Mouse (Mus musculus): ENCODE measurements around the gene Pde2a.
"Not testable (repeated sequence)": the region's sequence is repeated elsewhere in the genome, so short reads cannot be mapped to it uniquely, and the experiment has no call there.

Pde2a gene

GRCm38 (mm10) chr7:101535102-101535501 is 113.6 kb downstream of the Pde2a start:
- in situ Hi-C loops (cut with MboI; ENCODE audit: low pct_unique_long_range_greater_than_20kb in 1 of 2, low sequenced_read_pairs in 2 of 2, unreplicated experiment in 1 of 2): no loop called here

DNA sequence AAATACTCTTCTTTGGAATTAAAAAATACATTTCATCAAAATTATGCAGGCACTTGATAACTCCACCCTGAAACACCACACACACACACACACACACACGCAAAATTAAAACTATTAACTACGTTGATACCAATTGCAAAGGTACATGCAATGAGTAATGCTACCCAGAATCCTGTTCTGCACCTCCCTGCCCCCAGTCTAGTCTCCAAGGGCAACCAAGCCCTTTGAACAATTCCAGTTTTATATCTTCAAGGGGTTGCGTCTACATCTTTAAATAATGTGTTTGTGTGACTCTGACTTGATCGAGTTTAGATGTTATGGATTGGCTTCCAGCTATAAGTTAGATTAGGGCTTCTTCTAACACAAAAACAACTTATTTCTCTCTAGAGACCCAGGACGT is 114.0 kb downstream of the Pde2a start:
- in situ Hi-C loops (cut with MboI; ENCODE audit: low pct_unique_long_range_greater_than_20kb in 1 of 2, low sequenced_read_pairs in 2 of 2, unreplicated experiment in 1 of 2): no loop called here

- in situ Hi-C loops (cut with MboI; ENCODE audit: low pct_unique_long_range_greater_than_20kb in 1 of 2, low sequenced_read_pairs in 2 of 2, unreplicated experiment in 1 of 2): no loop called here
Observed at GRCm38 (mm10) chr7:101537541-101537940, 116.0 kb downstream of the Pde2a start.

DNA sequence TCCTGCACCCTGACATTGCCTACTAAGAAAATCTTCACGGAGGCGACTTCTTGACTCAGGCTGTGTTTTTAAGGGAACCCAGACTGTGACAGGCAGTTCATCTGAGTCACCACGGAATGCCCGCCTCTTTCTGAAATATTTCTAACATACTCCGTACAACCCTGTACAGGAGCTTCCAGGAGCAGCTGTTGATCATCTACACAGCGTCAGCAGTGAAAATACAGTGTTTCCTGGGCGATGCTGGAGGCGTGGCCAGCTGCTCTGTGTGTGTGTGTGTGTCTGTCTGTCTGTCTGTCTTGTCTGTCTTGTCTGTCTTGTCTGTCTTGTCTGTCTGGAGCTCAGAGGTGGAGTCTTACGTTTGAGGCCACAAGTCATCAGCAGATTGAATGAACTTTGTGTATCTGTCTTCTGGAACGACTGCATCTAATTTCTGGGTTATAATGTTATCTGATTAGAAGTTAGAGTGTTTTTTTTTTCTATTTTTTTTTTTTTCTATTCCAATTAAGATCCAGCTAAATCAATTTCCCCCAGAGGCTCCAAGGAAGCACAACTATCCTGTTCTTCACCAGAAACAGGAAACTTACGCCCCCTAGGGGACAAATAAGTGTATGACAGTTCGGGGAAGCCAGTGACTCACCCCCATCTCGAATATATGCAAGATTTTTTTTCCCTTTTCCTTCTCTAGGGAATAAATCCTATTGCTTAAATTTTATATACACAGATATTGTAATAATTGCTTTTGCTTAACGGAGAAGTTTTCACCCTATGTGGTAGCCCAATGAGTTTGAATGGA is 116.8 kb downstream of the Pde2a start:
- in situ Hi-C loops (cut with MboI; ENCODE audit: low pct_unique_long_range_greater_than_20kb in 1 of 2, low sequenced_read_pairs in 2 of 2, unreplicated experiment in 1 of 2): no loop called here

GRCm38 (mm10) chr7:101539774-101540173 is 118.3 kb downstream of the Pde2a start:
- in situ Hi-C loops (cut with MboI; ENCODE audit: low pct_unique_long_range_greater_than_20kb in 1 of 2, low sequenced_read_pairs in 2 of 2, unreplicated experiment in 1 of 2): no loop called here

DNA sequence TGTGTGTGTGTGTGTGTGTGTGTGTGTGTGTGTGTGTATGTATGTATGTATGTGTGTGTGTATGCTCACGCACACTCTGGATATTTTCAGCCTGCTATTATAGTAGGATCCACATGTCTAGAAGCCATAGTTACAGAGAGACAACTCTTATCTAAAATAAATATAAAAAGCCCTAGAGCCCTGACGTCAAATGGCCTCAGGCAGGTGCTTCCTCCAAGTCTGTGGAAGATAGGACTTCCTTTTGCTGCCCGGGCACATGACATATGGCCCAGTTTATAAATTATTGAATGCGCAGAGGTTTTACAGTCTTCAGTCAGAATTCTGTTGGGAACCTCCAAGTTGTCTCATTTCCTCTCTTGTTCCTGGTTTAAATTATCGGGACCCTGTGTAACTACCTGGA is 119.2 kb downstream of the Pde2a start:
- in situ Hi-C loops (cut with MboI; ENCODE audit: low pct_unique_long_range_greater_than_20kb in 1 of 2, low sequenced_read_pairs in 2 of 2, unreplicated experiment in 1 of 2): no loop called here

DNA sequence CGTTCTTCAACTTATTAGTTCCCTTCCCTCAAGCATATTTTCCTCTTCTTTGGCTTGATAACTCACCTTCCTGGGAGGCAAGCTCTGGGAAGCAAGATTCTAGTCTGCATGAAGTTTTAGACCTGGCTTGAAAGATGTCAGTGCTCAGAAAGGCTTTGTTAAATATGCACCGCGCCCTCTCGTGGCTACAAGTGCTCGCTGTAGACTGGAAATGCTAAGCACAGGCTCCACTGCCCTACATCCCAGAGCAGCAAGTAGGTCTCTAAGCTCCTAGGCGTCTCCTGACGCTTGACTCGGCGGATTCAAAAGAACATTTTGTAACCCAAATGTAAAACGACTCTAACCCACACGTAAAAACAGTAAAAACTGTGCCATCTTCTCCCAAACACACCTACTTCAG is 119.6 kb downstream of the Pde2a start:
- in situ Hi-C loops (cut with MboI; ENCODE audit: low pct_unique_long_range_greater_than_20kb in 1 of 2, low sequenced_read_pairs in 2 of 2, unreplicated experiment in 1 of 2): no loop called here

DNA sequence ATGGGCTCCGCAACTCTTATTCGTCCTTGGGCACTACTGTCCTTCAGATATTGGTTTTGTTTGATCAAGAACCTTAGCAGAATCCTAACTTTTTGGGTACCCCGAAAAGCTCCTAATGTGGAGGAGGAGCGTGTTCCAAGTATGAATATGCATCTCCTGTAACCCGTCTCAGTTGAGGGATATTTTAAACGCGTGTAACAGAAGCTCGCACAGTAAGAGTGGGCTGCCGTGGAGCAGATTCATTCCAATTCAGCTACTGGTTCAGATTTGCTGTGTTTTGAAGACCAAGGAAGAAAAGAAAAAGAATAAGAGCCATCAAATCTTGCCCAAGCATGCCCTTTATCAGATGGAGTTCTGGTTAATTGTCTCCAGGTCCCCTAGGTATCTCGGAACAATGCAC is 120.2 kb downstream of the Pde2a start:
- in situ Hi-C loops (cut with MboI; ENCODE audit: low pct_unique_long_range_greater_than_20kb in 1 of 2, low sequenced_read_pairs in 2 of 2, unreplicated experiment in 1 of 2): no loop called here

DNA sequence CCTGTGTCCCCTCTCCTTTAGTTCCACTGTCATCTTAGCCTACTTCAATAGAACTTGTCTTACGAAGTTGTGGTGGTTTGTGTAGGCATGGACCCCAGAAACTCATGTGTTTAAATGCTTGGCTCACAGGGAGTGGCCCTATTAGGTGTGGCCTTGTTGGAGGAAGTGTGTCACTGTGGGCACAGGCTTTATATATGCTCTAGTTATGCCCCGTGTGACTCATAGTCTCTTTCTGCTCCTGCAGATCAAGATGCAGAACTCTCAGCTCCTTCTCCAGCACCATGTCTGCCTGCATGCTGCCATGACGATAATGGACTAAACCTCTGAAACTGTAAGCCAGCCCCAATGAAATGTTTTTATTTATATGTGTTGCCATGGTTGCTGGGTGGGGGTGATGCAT is 126.2 kb downstream of the Pde2a start:
- in situ Hi-C loops (cut with MboI; ENCODE audit: low pct_unique_long_range_greater_than_20kb in 1 of 2, low sequenced_read_pairs in 2 of 2, unreplicated experiment in 1 of 2): no loop called here

DNA sequence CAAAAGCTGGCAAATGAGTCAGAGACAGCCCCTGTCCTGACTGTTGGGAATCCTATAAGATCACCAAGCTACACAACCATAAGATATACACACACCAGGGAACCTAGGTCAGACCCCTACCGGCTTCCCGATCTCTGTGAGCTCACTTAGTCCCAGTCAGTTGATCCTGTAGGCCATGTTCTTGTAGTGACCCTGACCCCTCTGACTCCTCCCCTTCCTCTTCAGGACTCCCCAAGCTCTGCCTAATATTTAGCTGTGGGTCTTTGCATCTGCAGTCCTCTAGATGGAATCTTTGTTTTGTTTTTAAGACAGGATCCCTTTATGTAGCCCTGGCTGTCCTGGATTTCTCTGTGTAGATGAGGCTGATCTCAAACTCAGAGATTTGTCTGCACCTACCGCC is 127.8 kb downstream of the Pde2a start:
- in situ Hi-C loops (cut with MboI; ENCODE audit: low pct_unique_long_range_greater_than_20kb in 1 of 2, low sequenced_read_pairs in 2 of 2, unreplicated experiment in 1 of 2): no loop called here

GRCm38 (mm10) chr7:101550686-101551485 is 129.4 kb downstream of the Pde2a start:
- in situ Hi-C loops (cut with MboI; ENCODE audit: low pct_unique_long_range_greater_than_20kb in 1 of 2, low sequenced_read_pairs in 2 of 2, unreplicated experiment in 1 of 2): no loop called here

DNA sequence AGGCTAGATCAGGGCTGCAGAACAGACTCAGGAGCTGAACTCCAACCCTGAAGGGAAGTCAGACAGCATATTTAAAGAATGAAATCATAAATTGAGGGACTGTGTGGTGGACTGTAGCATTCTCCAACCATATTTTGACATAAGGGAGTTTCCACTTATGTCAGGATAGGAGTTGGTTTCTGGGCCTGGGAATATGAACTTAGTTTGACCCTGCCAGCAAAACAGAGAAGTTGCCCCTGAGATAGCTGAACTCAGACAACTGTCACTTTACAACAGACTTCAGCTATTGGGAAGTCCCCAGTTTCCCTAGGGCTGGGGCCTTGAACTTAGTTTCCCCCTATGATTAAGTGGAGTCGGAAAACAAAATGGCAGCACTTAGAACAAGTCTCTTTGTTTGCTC is 130.0 kb downstream of the Pde2a start:
- in situ Hi-C loops (cut with MboI; ENCODE audit: low pct_unique_long_range_greater_than_20kb in 1 of 2, low sequenced_read_pairs in 2 of 2, unreplicated experiment in 1 of 2): no loop called here

- in situ Hi-C loops (cut with MboI; ENCODE audit: low pct_unique_long_range_greater_than_20kb in 1 of 2, low sequenced_read_pairs in 2 of 2, unreplicated experiment in 1 of 2): not testable (repeated sequence)
Observed at GRCm38 (mm10) chr7:101555473-101555872, 134.0 kb downstream of the Pde2a start.

DNA sequence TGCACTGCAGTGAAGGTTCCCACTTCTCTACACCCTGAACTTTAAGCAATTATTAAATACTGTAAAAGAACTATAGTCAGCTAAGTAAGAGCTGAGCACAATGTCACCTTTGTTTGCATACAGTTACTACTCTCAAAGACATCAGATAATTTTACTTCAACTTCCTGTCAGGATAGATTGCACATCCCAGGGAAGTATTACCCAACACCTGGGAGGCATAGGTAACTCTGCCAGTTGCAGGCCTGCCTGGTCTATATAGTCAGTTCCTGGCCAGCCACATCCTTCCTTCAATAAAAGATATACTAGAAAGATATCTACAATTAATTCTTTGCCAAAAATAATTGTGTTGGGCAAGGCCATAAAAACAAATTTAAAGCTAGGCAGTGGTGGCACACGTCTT is 135.9 kb downstream of the Pde2a start:
- in situ Hi-C loops (cut with MboI; ENCODE audit: low pct_unique_long_range_greater_than_20kb in 1 of 2, low sequenced_read_pairs in 2 of 2, unreplicated experiment in 1 of 2): no loop called here

DNA sequence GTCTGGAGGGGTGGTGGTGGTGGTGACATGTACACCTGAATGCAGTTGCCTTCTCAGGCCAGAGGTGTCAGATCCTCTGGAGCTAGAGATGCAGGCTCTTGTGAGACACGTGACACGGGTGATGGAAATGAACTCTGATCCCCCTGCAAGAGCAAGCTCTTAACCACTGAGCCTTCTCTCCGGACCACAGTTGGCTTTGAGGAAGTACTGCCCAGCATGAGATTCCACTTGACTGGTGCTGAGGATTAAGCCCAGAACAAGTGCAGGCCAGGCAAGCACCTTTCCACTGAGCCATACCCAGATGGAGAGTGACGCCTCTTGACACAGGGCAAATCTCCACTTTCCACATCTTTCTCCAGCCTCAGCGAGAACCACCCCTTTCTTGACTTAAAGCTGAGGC is 137.9 kb downstream of the Pde2a start:
- in situ Hi-C loops (cut with MboI; ENCODE audit: low pct_unique_long_range_greater_than_20kb in 1 of 2, low sequenced_read_pairs in 2 of 2, unreplicated experiment in 1 of 2): not testable (repeated sequence)

All from mouse embryonic stem cell (cell line).